Mouse (Mus musculus): ENCODE measurements around the gene Pitpnm2. TPM values are rescaled to one million over a fixed set of nuclear protein-coding genes. Genes with fewer than 3 reads are reported as not detected.
"Not testable (repeated sequence)": the region's sequence is repeated elsewhere in the genome, so short reads cannot be mapped to it uniquely, and the experiment has no call there.

The Pitpnm2 gene
- 5.3 TPM for polyA plus RNA-seq (2012; fragmentation: generic; extraction: Trizol)

- TF ChIP-seq E2F4 (IDR thresholded peaks at IDR 0.05; ENCODE audit: insufficient read depth) (no peak), TCF3 (IDR thresholded peaks at IDR 0.05; ENCODE audit: insufficient read length, low read depth) (no peak), CEBPB (IDR thresholded peaks at IDR 0.05; ENCODE audit: insufficient read depth, poor library complexity, severe bottlenecking) (no peak), POLR2A (IDR thresholded peaks at IDR 0.05; ENCODE audit: insufficient read length, low read depth) (peak; percentile 55)
- H3K4me2 ChIP-seq (ENCODE audit: low read depth) = peak within 1 kb of the TSS; percentile 78
- peak within 1 kb of the TSS; percentile 23 for H3K4me3 ChIP-seq
These were observed at the start of gene Pitpnm2 for GRCm38 (mm10) chr5:124249614-124250591. Pitpnm2 (minus strand) TSS chr5:124249760.

GRCm38 (mm10) chr5:124299307-124299706 lies 49.7 kb upstream of the Pitpnm2 start:
- H3K36me3 ChIP-seq (ENCODE audit: control insufficient read depth, insufficient read depth) = peaks cover 22% of the 10 kb centered on the region
- not testable (repeated sequence) for H3K4me2 ChIP-seq (ENCODE audit: low read depth); H3ac ChIP-seq (ENCODE audit: control insufficient read depth, insufficient read length); H3K27me3 ChIP-seq (ENCODE audit: control insufficient read depth, insufficient read depth, insufficient read length); H3K79me2 ChIP-seq (ENCODE audit: control insufficient read depth, insufficient read depth); H3K4me3 ChIP-seq

More at GRCm38 (mm10) chr5:124249614-124250591, at the start of gene Pitpnm2:
- Histone ChIP-seq H3ac (ENCODE audit: control insufficient read depth, insufficient read length) (peak within 1 kb of the TSS; percentile 88), H3K27me3 (ENCODE audit: control insufficient read depth, insufficient read depth, insufficient read length) (no peaks in the 10 kb centered on the region), H3K36me3 (ENCODE audit: control insufficient read depth, insufficient read depth) (no peaks in the 10 kb centered on the region), H3K79me2 (ENCODE audit: control insufficient read depth, insufficient read depth) (no peaks in the 10 kb centered on the region)

- Histone ChIP-seq H3K27me3 (ENCODE audit: control insufficient read depth, insufficient read depth, insufficient read length) (no peaks in the 10 kb centered on the region), H3K4me3 (no peak overlapping the region), H3K36me3 (ENCODE audit: control insufficient read depth, insufficient read depth) (peaks cover 23% of the 10 kb centered on the region), H3ac (ENCODE audit: control insufficient read depth, insufficient read length) (no peak overlapping the region), H3K79me2 (ENCODE audit: control insufficient read depth, insufficient read depth) (no peaks in the 10 kb centered on the region), H3K4me2 (ENCODE audit: low read depth) (no peak overlapping the region)
- no peak for TF ChIP-seq USF1 (IDR thresholded peaks at IDR 0.05; ENCODE audit: low read depth)
- TF ChIP-seq SRF (IDR thresholded peaks at IDR 0.05; ENCODE audit: control insufficient read depth, insufficient read length, low read depth) = no peak
- no peak for TF ChIP-seq MYOG (IDR thresholded peaks at IDR 0.05; ENCODE audit: control insufficient read depth in 1 of 3, insufficient read depth in 1 of 3, insufficient read length in 2 of 3, low read depth in 2 of 3)
- TF ChIP-seq REST (IDR thresholded peaks at IDR 0.05; ENCODE audit: insufficient read depth, insufficient read length) = no peak
- TF ChIP-seq CEBPB (IDR thresholded peaks at IDR 0.05; ENCODE audit: insufficient read depth, poor library complexity, severe bottlenecking) = no peak
- no peak for TF ChIP-seq MAX (IDR thresholded peaks at IDR 0.05; ENCODE audit: low read depth)
- no peak for TF ChIP-seq MYOD1 (IDR thresholded peaks at IDR 0.05; ENCODE audit: control insufficient read depth in 1 of 3, insufficient read length in 2 of 3, low read depth in 2 of 3)
- TF ChIP-seq POLR2AphosphoS2 (IDR thresholded peaks at IDR 0.05; ENCODE audit: insufficient read length, low read depth) = no peak
- no peak for TF ChIP-seq E2F4 (IDR thresholded peaks at IDR 0.05; ENCODE audit: insufficient read depth)
- no peak for TF ChIP-seq TCF3 (IDR thresholded peaks at IDR 0.05; ENCODE audit: insufficient read length, low read depth)
- TF ChIP-seq TCF12 (IDR thresholded peaks at IDR 0.05; ENCODE audit: insufficient read depth, poor library complexity, severe bottlenecking) = no peak
- no peak for TF ChIP-seq POLR2A (IDR thresholded peaks at IDR 0.05; ENCODE audit: insufficient read length, low read depth)
These were observed 46.9 kb upstream of the Pitpnm2 start for GRCm38 (mm10) chr5:124296475-124296874.

- Histone ChIP-seq H3K27me3 (ENCODE audit: control insufficient read depth, insufficient read depth, insufficient read length) (no peaks in the 10 kb centered on the region), H3K79me2 (ENCODE audit: control insufficient read depth, insufficient read depth) (no peaks in the 10 kb centered on the region), H3K4me3 (no peak overlapping the region), H3K4me2 (ENCODE audit: low read depth) (no peak overlapping the region), H3ac (ENCODE audit: control insufficient read depth, insufficient read length) (no peak overlapping the region), H3K36me3 (ENCODE audit: control insufficient read depth, insufficient read depth) (peaks cover 22% of the 10 kb centered on the region)
- TF ChIP-seq POLR2A (IDR thresholded peaks at IDR 0.05; ENCODE audit: insufficient read length, low read depth) = no peak
- TF ChIP-seq TCF12 (IDR thresholded peaks at IDR 0.05; ENCODE audit: insufficient read depth, poor library complexity, severe bottlenecking) = no peak
These were observed 44.4 kb upstream of the Pitpnm2 start for GRCm38 (mm10) chr5:124293967-124294366.

DNA sequence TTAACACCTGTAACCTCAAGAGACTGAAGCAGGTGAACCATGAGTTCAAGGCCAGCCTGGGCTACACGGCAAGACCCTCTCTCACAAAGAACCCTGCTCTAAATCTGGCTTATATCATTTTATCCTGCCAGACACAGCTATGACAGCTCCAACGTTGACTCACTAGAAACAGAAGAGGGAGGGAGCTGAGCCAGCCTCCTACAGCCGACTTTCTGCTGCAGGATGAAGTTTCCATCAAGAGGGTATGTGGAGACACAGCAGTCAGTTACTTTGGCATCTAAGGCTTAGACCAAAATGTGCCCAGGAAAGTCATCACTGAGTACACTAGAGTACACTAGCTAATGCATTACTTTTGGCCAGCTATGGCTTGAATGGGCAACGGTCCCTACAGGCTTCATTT lies 40.7 kb upstream of the Pitpnm2 start:
- no peak for TF ChIP-seq POLR2A (IDR thresholded peaks at IDR 0.05; ENCODE audit: insufficient read length, low read depth)
- no peak for TF ChIP-seq REST (IDR thresholded peaks at IDR 0.05; ENCODE audit: insufficient read depth, insufficient read length)
- no peak for TF ChIP-seq MYOD1 (IDR thresholded peaks at IDR 0.05; ENCODE audit: control insufficient read depth in 1 of 3, insufficient read length in 2 of 3, low read depth in 2 of 3)
- no peak for TF ChIP-seq MYOG (IDR thresholded peaks at IDR 0.05; ENCODE audit: control insufficient read depth in 1 of 3, insufficient read depth in 1 of 3, insufficient read length in 2 of 3, low read depth in 2 of 3)
- no peak for TF ChIP-seq CEBPB (IDR thresholded peaks at IDR 0.05; ENCODE audit: insufficient read depth, poor library complexity, severe bottlenecking)
- no peak for TF ChIP-seq USF1 (IDR thresholded peaks at IDR 0.05; ENCODE audit: low read depth)
- TF ChIP-seq SRF (IDR thresholded peaks at IDR 0.05; ENCODE audit: control insufficient read depth, insufficient read length, low read depth) = no peak
- no peak for TF ChIP-seq TCF12 (IDR thresholded peaks at IDR 0.05; ENCODE audit: insufficient read depth, poor library complexity, severe bottlenecking)
- Histone ChIP-seq H3K4me3 (no peak overlapping the region), H3ac (ENCODE audit: control insufficient read depth, insufficient read length) (no peak overlapping the region), H3K79me2 (ENCODE audit: control insufficient read depth, insufficient read depth) (no peaks in the 10 kb centered on the region), H3K4me2 (ENCODE audit: low read depth) (no peak overlapping the region), H3K27me3 (ENCODE audit: control insufficient read depth, insufficient read depth, insufficient read length) (no peaks in the 10 kb centered on the region), H3K36me3 (ENCODE audit: control insufficient read depth, insufficient read depth) (peaks cover 13% of the 10 kb centered on the region)
